Mouse (Mus musculus) layer of hippocampus, postnatal 25 days (tissue): ENCODE results near the gene Slc22a18. TPM values are rescaled to one million over a fixed set of nuclear protein-coding genes. Genes with fewer than 3 reads are reported as not detected.

Experiments
- DNase-seq, 2 experiments: peaks; one replicate each; pipeline ENCODE4 v3.0.0; 2022; ENCODE audit warnings: mixed read lengths in 2 of 2, low spot score in 1 of 2; ENCODE audit errors: extremely low spot score in 1 of 2
- total RNA-seq, 2 experiments: library from RNA; stranded (reverse); gene quantifications; 2 replicates each; pipeline ENCODE4 v1.2.3; 2021

Gene Slc22a18
- total RNA-seq: under 1 TPM in 1 of 2 experiments, not detected in 1; 0.20 TPM

DNA sequence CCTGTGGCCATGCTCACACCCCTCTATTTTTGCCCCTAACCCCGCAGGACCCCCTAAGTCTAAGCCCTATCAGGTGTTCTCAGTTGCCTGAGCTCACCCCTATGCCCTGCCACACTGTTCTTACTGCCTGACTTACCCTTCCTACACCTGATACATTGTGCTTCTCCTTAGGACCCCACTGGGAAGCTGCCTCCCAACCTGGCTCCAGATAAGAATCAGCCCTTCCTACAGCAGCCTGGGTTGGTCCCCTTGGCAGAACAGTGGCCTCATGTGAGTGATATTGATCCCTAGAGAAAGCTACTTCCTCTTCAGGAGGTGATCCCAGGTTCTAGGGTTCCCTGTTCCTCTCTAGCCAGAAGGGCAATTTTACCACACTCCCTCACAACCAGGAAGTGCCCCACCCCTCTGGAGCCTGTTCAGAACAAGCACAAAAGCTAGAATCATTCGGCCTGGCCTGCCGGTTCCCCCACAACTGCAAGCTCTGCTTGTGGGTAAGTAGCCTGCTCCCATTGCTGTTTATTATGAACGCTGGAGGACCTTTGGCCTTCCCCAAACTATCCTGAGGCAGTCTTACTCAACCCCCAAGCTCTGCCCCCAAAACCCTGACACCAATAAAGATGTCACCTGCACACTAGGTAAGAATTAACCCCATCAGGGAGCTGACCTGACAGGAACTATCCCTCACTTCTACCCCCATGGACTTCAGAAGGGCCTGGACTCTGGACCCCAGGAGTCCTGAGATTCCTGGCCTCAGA lies at the start of gene Slc22a18:
TSS of gene Slc22a18 (plus strand) at position 390 of the 755 bp plus-strand sequence.
- DNase-seq: no peak

DNA sequence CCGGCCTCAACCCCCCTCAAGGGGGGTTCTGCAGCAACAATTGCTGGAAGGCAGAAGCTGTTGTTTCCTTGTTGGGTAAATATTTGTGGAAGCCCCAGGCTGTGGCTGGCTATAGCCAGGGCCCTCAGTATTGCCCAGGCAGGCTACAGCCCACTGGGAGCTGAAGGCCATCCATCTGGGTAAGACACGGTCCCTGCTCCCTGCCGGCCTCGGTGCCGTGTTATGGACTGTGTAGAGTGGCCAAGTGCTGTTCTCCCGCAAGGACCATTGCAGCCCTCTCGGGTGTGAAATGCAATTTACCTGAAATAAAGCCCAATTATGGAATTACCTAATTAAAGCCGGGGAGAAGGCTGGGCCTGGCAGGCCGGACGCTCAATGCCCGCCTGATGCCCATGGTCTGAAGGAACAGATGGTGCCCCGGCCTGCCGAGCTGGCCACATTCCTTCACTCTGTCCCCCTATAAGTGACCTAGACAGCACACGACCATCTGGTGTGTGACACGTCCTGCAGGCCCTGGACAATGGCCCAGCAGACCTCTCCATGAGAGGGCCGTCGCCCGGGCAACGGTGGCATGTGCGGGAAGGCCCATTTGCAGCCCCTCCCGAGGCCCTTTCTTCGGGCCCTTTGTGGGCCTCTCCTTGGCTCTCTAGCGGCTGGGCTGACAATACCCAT lies 45.3 kb upstream of the Slc22a18 start:
- no peak for DNase-seq

- DNase-seq: no peak
Observed at GRCm38 (mm10) chr7:143428814-143429499, 44.6 kb upstream of the Slc22a18 start.

DNA sequence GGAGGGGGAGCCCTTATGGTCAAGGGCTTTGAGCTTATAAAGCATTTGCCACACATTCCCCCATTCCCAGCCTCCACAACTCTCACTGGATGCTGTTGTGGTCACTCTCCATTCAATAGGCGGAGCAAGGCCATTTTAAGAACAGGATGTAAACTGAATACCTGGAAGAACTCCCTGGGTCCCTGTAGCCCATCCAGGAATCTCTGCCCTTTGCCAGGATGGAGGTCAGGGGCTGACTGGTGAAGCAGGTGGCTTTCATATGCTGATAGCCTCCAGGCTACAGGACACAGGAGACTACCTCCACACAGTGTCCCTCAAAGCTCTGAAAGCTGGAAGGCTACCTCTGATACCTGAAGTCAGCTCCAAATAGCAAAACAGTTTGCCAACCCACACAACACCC lies 40.9 kb upstream of the Slc22a18 start:
- no peak for DNase-seq

DNA sequence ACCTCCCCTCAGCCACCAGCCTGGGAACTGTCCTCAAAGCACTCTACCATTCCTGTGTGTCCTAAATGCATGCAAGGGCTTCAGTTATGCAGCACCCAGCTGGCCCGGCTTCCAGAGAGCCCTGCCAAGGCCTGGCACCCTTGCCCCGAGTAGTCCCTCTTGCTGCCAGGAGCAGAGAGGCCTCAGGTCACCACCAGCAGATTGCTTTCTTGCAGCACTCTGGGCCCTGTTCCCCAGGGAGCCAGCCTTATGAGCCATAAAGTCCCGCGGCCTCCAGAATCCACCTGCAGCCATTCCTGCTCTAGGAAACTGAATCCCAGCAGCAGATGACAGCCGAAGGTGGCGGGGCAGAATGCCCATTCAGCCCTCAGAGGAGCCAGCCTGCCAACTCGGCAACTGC lies 40.2 kb upstream of the Slc22a18 start:
- DNase-seq: peak in 1 of 2 experiments; percentile 26

DNA sequence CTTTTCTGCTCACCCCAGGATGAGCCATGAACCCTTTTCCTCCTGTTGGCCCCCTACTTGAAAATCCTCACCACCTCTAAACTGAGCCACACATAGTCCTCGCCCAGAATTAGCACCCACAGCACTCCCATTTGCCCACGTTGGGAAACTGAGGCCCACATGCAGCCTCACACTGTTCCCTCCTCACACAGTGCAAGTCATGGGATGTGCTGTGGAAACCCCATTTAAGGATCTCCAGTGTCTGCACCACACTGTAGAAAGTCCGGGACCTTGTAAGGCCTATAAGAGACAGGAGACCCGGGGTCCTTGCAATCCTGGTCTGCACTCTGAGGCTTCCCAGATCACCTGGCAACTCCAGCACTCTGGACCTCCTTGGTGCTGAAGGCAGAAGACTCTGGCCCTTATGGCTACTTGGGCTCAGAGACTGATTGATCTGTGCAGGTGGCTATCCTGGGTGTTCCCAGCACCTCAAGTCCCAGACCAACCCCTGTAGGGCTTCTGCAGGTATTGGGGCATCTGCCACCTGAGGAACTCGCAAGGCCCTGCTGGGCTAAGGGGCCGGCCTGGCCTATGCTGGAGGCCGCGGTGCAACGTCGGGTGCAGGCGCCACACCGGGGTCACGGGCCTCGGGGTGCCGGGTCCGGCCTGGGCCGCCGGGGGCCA lies 36.2 kb upstream of the Slc22a18 start:
- no peak for DNase-seq

- DNase-seq: no peak
Observed at GRCm38 (mm10) chr7:143437894-143438581, 35.5 kb upstream of the Slc22a18 start.

DNA sequence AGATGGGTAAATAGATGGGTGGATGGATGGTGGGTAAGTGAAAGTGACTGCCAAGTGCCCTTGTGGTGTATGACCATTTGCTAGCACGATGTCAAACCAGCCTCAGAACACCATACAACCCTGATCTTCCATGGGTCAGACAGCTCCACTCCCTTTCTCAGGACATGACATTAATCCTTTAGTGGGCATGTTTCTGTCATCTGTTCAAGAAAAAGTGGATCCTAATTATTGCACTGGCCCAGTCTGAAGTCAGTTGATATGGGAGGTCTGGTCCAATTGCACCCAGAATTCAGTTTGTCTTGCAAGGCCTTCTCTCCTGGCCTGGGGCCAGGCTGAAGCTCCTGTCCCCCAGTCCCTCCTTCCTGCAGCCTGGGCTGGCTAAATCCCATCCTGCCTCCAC lies 34.6 kb upstream of the Slc22a18 start:
- DNase-seq: no peak

DNA sequence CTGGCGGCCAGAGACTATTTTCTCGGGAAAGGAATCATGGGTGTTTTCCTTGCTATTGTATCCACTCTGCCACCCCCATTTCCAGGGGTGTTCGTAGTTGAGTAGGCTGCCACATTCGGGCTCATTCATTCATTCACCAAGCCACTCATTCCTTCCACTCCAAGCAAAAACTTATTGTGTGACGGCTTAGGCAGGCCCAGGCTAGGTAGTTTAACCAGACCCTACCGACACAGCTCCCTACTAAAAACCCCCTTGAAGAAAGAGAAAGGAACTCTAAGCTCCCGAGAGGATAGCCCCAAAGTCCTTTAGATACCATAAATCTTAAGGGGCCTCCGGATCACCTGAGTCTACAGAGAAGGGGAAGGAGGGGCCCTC lies 29.0 kb upstream of the Slc22a18 start:
- no peak for DNase-seq

- DNase-seq: no peak
Observed at GRCm38 (mm10) chr7:143444955-143445648, 28.4 kb upstream of the Slc22a18 start.

DNA sequence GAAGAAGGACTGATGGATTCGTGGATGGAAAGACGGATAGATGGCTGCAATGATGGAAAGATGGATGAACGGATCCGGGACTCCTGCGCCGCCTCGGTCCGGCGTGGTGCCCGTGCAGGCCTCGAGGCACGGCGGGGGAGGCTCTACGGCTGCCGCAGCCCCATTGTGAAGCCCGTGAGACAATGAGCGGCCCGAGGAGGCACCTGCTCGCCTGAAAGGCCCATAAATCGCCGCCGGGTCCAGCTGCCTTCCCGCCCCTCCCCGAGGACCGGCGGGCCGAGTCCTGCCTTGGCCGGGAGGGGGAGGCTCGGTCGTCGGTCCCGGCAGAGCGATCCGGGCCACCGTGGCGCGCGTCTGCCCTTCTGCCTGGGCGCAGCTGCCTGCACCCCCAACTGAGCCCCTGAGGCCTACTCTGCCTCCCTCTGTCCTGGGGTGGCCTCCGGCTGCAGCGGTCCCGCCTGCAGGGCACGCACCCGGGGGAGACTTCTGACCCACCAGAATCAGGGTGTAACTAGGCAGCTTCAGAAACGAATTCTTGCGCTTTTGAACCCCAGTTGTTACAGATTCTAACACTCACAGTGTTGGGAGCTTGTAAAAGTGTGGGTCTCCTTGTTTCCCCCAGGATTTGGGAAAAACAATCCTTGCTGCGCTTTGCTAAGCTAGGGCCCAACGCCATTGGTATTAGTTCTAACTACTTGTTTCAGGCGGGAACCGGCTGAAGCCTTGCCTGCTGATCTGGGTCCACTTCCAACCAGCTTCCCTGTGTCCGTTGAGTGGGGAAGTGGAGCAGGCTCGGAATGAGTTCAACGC lies 27.7 kb upstream of the Slc22a18 start:
- no peak for DNase-seq

DNA sequence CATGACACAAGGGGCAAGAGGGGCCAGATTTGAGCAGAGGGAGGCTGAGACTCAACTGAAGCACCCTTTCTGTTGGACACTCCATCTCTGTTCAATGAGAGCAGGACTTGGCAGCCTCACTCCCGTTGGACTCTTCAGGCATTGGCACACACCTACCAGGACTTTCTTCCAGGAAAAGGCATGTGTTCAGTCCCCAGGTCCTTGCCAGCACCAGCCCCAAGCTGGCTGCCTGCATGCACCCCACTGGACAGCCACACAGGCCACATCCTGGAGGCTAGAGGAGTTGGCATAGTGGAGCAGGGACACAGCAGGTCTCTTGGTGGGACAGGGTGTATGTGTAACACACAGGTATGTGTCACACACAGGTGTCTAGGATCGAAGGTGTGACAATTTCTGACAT lies 26.4 kb upstream of the Slc22a18 start:
- no peak for DNase-seq

DNA sequence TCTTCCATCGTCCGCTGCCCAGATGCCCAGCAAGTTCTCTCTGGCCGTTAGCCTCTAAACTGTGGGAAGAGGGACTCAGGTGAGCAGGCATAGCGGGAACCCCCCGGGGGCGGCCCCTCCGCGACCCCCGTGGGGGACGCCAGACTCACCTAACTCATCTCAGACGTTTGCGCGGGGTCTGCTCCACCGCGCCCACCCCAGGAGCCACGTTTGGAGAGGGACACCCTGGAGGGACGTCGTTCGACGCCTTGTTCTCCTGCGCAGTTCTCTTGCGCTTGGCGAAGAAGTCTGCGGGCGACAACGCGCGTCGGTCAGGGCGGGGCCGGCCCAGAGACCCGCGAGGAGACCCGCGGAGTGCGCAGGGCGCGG lies 14.6 kb upstream of the Slc22a18 start:
- no peak for DNase-seq

DNA sequence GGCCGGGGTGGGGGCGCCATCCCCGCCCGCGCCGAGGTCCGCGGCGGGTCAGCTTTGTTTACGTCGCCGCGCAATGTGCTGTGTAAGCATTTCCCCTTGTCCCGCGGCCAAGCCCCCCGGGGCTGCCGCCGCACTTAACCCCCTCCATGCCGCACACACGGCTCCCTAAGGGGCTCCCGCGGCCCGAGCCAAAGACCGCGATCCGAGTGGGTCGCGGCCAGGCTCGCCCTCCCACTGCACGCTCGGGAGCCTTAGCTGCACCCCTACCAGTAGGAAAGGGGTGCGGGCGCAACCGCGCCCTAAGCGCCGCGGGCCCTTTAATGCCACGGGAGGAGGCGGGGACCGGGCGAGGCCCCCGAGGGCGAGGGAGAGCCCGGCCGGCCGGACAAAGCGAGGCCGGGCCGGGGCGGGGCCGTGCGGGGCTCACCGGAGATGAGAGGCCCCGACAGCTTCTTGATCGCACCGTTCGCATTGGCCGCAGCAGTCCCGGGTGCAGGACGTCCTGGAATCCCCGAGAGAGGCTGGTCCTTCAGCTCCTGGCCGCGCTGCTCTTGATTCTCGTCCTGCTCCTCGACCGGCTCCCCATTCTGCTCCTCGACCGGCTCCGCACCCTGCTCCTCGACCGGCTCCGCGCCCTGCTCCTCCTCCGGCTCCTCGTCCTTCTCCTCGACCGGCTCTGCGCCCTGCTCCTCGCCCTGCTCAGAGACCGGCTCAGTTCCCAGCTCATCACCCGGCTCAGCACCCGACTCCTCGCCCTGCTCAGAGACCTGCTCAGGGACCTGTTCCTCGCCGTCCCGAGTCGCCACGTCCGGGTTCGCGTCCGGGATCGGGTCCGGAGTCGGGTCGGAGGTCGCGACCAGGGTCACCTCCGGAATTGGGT lies 14.0 kb upstream of the Slc22a18 start:
- no peak for DNase-seq

GRCm38 (mm10) chr7:143460217-143460834 lies 13.2 kb upstream of the Slc22a18 start:
- DNase-seq: no peak

DNA sequence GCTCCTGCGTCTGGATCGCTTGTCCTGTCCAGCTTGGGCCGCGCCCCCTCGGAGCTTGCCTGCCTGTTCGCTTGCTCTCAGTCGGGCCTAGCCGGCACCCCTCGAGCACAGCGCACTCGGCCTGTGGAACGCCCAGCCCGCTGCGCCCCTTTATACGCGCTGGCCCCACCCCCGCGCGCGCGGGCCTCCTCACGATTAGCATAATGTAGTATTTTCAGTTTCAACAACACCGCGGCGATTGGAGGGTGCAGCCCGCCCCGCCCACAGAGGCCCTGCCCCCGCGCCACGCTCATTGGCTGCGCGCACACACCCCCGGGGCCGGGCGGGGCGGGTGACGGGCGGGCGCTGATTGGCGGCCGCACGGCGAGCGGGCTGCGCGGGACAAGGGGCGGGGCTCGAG lies 12.7 kb upstream of the Slc22a18 start, which contains the start of gene Cdkn1c:
TSS of gene Cdkn1c (minus strand) at position 177 of the 400 bp plus-strand sequence.
- peak; percentile 46 to 57 for DNase-seq

DNA sequence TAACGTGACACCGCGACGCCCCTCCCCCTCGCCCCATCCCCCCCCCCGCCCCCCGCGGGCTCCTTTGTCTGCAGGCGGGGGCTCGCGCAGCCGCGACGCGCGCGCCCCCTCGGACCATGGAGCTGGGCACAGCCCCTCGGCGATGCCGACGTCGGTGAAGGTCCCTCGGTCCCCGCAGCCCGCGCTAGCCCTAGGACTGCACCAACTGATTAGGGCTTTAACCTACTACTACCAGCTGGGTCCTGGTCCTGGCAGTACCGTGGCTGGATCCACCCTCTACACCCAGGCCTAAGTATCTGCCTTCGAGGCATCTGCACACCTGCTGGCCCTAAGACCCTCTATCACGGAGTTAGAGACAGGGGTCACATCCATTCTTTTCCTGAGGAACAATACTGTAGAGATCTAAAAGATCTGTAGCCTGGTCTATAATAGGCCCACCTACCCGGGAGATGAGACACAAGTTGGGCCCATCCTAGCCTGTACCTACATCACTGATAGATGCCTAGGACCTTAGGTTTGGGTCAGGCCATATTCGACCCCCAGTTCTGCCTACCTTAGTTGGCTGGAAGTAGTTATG lies 12.2 kb upstream of the Slc22a18 start:
- no peak for DNase-seq
